Mouse (Mus musculus) neutrophil, adult 5-6 weeks (primary cell): ENCODE measurements around the gene Ap1m2. TPM values are rescaled to one million over a fixed set of nuclear protein-coding genes. Genes with fewer than 3 reads are reported as not detected.

Source experiments
- total RNA-seq: library from RNA; stranded (forward); fragments of 200-1000 nt; gene quantifications from 2 replicates; pipeline ENCODE4 v1.2.3, GENCODE M21; 2017

The Ap1m2 gene
- total RNA-seq, 1 experiment from 2014 or later, result 13.6 TPM

Other genes with a start within 250 kb of the Ap1m2 start
- not detected in 2 replicates for gene Zglp1, start 245.2 kb downstream of the Ap1m2 start, total RNA-seq
- 0.23 and 0.25 TPM in 2 replicates for gene Gm49373, start 239.2 kb downstream of the Ap1m2 start, total RNA-seq
- 11.1 and 15.7 TPM in 2 replicates for gene Fdx1l, start 238.7 kb downstream of the Ap1m2 start, total RNA-seq
- 4.7 TPM in 2 replicates for gene Gm38431, start 220.3 kb downstream of the Ap1m2 start, total RNA-seq
- gene Raver1, start 220.3 kb downstream of the Ap1m2 start, total RNA-seq, result 15.0 and 15.4 TPM in 2 replicates
- gene Tyk2, start 181.1 kb downstream of the Ap1m2 start, total RNA-seq, result 30.4 and 32.4 TPM in 2 replicates
- 117 and 133 TPM in 2 replicates for gene Cdc37, start 162.4 kb downstream of the Ap1m2 start, total RNA-seq
- gene Pde4a, start 146.6 kb downstream of the Ap1m2 start, total RNA-seq, result 1.5 and 2.6 TPM in 2 replicates
- 25.0 and 29.5 TPM in 2 replicates for gene Keap1, start 73.0 kb downstream of the Ap1m2 start, total RNA-seq
- 4.7 and 5.9 TPM in 2 replicates for gene S1pr5, start 63.9 kb downstream of the Ap1m2 start, total RNA-seq
- gene Atg4d, start 47.0 kb downstream of the Ap1m2 start, total RNA-seq, result 18.3 and 31.7 TPM in 2 replicates
- gene Kri1, start 24.4 kb downstream of the Ap1m2 start, total RNA-seq, result 175 and 178 TPM in 2 replicates
- 74.5 and 93.6 TPM in 2 replicates for gene Cdkn2d, start 20.9 kb downstream of the Ap1m2 start, total RNA-seq
- gene Slc44a2, start 8.4 kb upstream of the Ap1m2 start, total RNA-seq, result 269 and 279 TPM in 2 replicates
- gene Ilf3, start 55.5 kb upstream of the Ap1m2 start, total RNA-seq, result 58.2 and 67.9 TPM in 2 replicates
- 19.4 and 22.7 TPM in 2 replicates for gene Qtrt1, start 99.5 kb upstream of the Ap1m2 start, total RNA-seq
- gene Dnm2, start 112.6 kb upstream of the Ap1m2 start, total RNA-seq, result 318 and 340 TPM in 2 replicates
- 4.4 and 5.3 TPM in 2 replicates for gene Tmed1, start 197.9 kb upstream of the Ap1m2 start, total RNA-seq
- gene AB124611, start 213.8 kb upstream of the Ap1m2 start, total RNA-seq, result 333 and 359 TPM in 2 replicates
- gene Carm1, start 234.6 kb upstream of the Ap1m2 start, total RNA-seq, result 17.6 and 18.3 TPM in 2 replicates